Mouse (Mus musculus) cortical plate, adult 2 months (tissue): ENCODE data around the gene Tbccd1.

ENCODE experiments used
- CTCF ChIP-seq: fragments of 200-500 bp; IDR thresholded peaks from 2 replicates; pipeline ENCODE4 v1.5.1; 2011; ENCODE audit warnings: mild to moderate bottlenecking, control low read depth, low read length; ENCODE audit not compliant: insufficient read depth; ENCODE audit errors: extremely low read depth
- POLR2A ChIP-seq: fragments of 200-500 bp; IDR thresholded peaks from 2 replicates; pipeline ENCODE4 v1.6.1; 2011; ENCODE audit warnings: mild to moderate bottlenecking, low read length, control low read depth; ENCODE audit not compliant: insufficient read depth; ENCODE audit errors: extremely low read depth

GRCm38 (mm10) chr16:22844834-22845233, 12.6 kb downstream of the Tbccd1 start:
- TF ChIP-seq CTCF (no peak), POLR2A (no peak)
